Mouse (Mus musculus) cerebellum, postnatal 4 days (tissue): ENCODE measurements around the gene 6430571L13Rik.
"Not testable (repeated sequence)": the region's sequence is repeated elsewhere in the genome, so short reads cannot be mapped to it uniquely, and the experiment has no call there.

Experiments used
- DNase-seq, 2 experiments: peaks; one replicate each; pipeline ENCODE4 v3.0.0; 2022; ENCODE audit warnings: low spot score in 2 of 2, mixed read lengths in 1 of 2

6430571L13Rik gene

DNA sequence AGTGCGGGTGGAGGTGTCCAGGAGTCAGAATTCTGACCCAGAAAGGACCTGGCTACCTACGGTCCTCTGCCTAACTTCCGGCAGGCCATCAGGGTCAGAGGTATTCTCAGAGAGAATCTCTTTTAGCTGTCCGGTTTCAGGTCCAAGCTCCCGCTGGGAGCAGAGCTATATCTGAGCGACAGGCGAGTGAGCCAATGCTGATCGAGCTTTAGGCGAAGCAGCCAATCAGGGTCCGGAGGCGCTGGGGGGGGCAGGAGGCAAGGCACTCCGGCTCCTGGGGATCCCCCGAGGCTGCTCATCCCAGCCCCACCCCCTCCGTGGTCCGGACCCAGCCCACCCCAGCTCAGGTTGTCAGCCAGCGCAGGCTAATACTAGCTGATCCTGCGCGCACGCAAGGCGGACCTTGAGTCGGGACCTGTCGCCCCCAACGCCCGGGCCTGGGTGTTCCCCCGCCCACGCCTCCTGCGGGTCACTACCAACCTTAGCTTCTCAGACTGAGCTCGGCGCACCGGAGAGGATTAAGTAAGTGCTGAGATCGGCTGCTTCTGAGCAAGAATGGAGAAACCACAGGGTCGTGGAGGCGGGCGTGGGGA is at the start of gene 6430571L13Rik:
Gene 6430571L13Rik, plus strand, starts transcription at position 336 of the 593 bp plus-strand sequence.
- DNase-seq = peak; percentile 94

DNA sequence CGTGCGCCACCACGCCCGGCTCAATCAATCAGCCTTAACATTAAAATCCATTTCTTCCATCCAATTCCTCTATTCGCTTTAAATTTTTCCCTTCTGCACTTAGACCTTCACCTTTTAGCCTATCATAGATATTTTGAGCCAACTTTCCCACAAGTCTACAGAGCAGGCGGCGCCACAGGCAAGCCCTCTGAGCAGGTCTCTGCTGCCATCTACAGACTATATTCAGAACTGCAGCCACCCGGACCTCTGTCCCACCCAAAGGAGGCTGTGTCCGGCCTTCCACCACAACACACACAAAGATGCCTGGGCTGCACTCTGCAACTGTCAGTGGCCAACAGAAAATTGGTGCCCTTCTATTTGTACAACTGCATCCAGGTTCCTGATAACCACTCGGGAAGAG is 49.5 kb upstream of the 6430571L13Rik start:
- DNase-seq = peak; percentile 78 to 90

DNA sequence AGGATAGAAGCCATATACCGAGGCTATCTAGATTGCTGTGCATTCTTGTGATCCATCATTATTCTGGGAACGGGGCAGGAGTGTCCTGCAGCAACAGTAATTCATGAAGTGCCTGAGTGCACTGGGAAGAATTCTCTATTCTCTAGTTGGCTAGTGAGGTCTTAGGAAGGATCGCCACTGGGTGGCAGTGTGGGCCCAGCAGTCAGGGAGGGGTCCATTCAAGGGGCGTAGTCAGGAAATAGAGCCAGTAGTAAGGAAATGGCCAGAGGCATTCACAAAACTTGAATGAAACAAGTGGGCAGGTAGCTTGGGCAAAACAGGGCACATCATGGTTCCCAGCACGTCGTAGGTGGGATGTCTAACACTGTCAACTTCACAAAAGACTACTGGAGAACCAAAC is 46.2 kb upstream of the 6430571L13Rik start:
- peak; percentile 73 to 85 for DNase-seq

DNA sequence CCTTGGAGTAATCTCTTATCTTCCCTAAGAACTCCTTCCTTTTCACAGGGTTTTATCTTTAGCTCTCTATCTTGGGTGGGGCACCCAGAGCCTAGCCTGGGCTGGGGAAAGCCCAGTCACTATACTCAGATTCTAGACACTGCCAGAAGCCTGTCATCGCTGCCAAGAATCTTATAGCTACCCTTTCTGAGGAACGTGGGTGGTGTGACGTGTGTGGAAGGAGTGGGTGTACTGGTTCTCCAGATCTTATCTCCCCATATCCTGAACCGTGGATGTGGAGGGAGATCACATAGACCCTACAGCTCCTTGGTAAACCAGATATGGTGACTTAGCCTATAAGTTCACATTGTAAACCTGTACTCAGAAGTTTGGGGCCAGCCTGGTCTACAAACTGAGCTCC is 44.8 kb upstream of the 6430571L13Rik start:
- DNase-seq = no peak

DNA sequence AAGGTAGTCTGAATTCAATTTTAAA is 44.6 kb upstream of the 6430571L13Rik start, which contains the start of gene Cish:
Gene Cish, plus strand, starts transcription at position 11 of the 25 bp plus-strand sequence.
- no peak for DNase-seq

DNA sequence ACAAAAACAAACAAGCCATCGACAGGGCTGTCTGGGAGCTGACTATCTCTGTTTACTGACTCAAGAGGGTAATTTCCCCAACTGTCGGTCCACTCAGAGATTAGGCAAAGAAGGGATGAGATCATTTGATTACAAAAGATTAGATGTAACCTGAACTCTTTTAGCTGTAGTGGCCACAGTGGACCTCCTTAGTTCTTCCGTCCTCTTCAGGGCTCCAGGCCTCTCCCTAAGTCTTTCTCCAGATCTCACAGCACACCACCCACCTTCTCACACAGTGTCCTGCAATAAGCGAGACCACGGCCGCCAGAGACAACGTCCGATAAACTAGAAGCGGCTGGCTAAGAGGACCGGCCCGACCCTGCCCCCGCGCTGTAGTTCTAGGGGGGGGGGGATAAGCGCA is 44.4 kb upstream of the 6430571L13Rik start:
- no peak for DNase-seq

DNA sequence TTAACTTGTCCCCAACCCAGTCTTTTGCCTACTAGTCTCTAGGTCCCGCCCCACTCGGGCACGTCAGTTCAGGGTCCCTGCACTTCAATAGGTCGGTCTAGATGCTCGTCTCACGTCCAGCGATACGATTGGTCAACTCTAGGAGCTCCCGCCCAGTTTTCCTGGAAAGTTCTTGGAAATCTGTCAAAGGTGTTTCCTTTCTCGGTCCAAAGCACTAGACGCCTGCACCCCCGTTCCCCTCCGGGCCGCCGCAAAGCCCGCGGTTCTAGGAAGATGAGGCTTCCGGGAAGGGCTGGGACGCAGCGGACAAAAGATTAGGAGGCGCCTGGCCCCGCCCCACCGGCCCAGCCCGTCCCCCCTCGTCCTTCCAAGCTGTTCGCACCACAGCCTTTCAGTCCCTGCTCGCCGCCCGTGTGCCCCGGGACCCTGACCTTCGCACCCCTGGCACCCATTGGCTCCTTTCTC is 43.9 kb upstream of the 6430571L13Rik start:
- DNase-seq = peak; percentile 83 to 95

DNA sequence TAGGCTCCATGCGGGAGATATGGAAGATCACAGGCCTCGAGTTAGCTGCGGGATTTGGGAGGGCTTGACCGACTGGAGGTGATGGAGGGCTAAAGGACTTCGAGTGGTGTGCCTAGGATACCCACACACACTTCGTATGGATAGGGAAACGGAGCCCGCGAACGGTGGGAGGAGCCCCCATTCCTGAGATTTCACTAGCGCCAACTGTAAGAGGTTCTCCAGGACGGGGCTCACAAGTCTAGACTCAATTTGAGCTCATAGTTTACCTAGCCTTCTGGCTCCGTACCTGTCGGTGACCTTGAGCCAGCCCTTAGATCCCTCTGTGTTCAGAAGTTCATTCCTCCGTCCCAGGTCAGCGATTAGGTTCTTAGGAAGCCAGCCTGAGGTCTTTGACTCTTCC is 43.3 kb upstream of the 6430571L13Rik start:
- DNase-seq = no peak

DNA sequence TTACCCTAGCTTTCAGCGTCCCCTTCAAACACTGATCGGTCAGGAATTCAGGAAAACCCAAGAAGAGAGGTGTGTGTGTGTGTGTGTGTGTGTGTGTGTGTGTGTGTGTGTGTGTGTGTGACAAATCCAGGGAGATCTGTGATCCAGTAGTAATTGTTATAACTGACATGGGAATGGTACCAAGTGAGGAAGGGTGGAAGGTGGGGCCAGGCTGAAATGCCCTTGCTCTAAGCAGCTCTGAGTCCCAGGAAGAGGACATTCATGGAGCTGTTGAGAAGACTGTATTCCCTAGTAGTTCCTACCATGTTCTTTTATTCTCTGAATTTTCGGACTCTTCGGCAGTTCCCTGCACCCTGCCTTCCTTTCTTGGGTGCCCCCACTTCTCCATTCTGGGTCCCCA is 42.7 kb upstream of the 6430571L13Rik start:
- DNase-seq = no peak

DNA sequence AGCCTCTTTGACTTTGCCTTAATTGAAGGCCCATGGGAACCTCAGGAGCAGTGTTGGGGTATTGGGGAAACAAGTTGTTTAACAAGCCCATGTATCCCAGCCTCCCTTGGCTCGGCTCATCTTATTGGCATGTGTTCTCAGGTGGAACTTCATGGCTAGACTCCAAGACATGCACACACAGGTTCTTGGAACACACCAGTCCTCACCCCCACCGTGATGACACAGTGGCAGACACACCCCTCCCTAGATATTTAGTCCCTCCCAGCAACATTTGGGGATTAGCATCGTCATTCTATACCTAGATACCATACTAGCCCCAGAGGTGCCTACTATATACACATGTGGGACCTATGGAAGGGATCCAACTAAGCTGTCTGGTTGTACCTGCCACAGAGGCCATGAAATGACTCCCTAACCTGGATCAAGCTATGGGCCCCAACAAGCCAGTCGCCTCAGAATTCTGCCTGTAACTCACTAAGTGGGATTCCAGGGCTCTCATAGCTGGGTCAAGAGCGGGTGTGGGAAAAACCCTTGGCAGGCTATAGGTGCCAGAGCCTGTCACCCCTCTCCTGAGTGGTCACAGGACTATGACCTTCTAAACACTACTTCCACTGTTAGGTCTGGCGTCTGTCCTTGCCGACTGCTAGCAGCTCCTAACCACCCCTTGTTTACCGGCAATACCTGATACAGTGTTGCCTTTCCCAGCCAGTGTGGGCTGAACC is 42.2 kb upstream of the 6430571L13Rik start:
- DNase-seq = no peak

DNA sequence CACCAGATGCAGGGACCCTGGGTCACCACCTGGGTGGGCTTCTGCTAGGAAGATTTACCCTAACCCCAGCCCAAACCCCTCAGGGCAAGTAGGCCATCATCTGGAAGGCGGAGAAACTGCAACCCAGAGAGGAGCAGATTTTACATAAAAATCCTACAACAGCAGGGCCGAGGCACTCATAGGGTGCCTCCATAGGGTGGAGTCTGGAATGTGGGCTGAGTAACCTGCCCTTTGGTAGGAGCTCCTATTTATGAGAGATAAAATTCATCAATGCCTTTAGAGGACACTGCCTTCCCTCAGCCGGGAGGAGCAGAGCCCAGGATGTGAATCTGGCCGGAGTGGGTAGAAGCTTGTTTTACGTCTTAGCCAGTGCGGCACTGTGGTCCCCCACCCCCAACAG is 41.5 kb upstream of the 6430571L13Rik start:
- DNase-seq = no peak

DNA sequence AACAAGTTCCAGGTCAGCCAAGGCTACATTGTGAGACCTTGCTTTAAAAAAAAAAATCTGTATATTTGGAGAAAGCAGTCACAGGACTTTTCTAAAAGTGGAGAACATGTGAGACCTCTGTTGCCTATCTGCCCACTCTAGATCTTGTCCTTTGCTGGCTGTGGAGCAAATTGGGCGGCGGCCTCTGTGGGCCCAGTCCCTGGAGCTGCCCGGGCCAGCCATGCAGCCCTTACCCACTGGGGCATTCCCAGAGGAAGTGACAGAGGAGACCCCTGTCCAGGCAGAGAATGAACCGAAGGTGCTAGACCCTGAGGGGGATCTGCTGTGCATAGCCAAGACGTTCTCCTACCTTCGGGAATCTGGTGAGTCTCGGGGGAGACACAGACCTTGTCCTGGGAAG is 40.6 kb upstream of the 6430571L13Rik start:
- no peak for DNase-seq

DNA sequence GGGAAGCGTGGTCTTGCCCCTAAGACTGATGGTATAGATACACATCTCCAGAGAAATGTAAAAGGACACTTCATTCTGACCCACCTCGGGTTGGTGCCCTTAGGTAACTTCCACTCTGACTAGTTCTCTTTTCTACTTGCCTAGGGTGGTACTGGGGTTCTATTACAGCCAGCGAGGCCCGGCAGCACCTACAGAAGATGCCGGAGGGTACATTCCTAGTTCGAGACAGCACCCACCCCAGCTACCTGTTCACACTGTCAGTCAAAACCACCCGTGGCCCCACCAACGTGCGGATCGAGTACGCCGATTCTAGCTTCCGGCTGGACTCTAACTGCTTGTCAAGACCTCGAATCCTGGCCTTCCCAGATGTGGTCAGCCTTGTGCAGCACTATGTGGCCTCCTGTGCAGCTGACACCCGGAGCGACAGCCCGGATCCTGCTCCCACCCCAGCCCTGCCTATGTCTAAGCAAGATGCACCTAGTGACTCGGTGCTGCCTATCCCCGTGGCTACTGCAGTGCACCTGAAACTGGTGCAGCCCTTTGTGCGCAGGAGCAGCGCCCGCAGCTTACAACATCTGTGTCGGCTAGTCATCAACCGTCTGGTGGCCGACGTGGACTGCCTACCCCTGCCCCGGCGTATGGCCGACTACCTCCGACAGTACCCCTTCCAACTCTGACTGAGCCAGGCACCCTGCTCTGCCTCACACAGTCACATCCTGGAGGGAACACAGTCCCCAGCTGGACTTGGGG is 40.0 kb upstream of the 6430571L13Rik start:
- no peak for DNase-seq

DNA sequence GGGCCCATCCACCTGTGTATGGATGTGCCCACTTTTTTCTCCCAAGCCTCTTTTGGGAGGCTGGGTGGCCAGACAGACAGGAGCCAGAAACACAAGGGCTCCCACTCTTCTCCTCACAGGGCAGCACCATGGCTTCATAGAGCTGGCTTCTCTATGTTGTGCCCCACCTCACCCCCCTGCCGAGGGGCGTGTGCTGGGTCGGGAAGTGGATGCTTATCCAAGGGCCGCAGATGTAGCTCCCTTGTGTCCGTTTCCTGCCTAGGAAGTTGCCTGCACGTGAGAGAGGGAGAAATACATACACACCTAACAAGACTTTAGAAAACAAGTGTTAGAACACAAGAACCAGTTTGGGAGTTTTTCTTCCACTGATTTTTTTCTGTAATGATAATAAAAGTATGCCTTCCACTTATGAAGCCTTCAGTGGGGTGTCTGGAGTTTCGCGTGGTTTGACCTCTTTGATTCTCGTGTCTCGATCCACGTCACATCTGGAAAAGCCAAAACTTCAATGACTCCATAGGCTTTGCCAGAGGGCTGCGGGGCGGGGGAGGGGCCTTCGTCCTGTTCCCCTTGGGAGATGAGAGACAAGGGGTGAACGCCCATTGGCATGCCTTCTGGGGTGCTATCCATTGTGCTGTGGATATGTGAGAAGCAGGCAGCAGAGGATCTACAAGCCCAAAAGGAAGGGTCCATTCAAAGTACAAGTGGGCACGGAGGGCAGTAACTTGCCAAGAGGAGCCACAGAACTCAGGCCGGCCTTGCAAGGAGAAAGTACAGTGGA is 38.7 kb upstream of the 6430571L13Rik start:
- DNase-seq = no peak

DNA sequence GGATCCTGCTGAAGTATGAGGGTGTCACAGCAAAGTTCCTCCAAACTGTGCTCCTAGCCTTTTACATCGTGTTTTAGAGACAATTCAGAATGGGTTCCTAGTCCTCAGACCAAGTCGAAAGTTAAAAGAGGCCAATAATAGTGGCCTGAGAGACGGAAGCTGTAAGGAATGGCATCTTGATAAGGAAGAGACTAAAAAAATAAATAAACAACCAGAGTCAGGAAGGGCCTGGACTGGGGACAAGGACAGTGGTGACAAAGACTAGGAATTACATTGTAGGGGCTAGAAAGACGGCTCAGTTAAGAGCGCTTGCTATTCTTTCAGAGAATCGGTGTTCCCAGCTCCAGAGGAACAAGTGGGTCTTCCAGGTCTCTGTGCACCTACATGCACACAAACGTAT is 37.8 kb upstream of the 6430571L13Rik start:
- DNase-seq = no peak

DNA sequence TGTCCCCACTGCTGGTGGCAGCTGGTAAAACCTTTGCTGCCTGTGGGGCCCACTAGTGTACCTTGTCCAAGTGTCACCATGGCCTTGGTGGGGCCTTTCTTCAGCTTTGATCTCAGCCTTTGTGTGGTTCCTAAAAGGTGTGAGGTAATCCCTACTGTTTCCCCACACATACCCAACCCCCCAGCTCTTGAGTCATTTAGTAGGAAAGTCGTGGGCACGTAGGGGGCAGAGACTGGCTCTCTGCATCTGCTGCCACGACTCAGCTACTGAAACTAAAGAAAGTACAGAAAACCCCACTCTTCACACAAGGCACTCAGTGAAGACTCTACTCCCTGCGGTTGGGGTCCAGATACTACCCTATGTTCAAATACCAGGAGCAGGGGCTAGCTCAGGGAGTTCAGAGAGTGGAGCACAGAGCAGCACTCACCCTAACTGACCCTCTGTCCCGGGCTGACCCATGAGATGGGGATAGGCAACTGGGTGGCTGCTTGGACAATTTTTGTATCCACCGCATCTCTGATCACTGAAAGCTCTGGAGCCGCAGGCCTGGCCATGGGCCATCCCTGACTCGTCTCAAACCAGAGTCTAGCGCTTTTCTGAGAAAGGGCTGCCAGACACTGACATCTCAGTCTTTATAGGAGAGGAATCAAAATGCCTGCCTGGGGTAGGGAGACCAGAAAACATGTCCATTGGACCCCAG is 37.1 kb upstream of the 6430571L13Rik start:
- DNase-seq = no peak

DNA sequence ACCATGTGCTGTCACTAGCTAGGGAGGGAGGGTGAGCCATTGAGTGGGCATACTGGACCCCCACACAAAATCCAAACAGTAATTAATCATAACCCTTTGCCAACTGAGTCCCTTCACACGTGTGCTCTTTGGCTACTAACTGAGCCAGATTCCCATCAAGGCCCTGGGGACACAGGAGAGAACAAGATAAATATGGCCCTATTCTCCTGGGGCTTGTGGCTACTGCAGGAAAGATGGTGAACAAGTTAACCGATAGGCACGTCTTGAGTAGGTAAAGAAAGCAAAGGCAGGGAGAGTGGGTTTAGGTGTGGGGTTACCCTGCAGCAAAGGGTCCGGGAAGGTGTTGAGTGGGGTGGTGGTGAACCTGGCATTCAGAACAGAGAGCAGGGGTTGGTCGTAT is 36.5 kb upstream of the 6430571L13Rik start:
- DNase-seq = no peak

DNA sequence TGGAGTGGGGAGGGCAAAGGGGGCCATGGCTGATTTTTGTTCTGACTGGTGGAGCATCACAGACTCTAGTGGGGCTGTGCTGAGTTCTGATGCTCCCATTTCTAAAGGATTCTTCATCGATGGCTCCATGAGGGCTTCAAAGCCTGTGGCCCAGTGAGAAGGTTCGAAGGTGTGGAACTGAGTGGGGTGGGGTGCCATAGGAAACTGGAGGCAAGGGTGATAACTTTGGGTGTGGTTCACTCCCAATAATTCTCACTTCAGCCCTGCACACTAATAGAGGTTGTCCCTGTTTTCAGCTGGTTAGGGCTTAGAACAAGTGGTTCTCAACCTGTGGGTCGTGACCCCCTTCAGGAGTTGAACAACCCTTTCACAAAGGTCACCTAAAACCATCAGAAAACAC is 36.0 kb upstream of the 6430571L13Rik start:
- DNase-seq = no peak

DNA sequence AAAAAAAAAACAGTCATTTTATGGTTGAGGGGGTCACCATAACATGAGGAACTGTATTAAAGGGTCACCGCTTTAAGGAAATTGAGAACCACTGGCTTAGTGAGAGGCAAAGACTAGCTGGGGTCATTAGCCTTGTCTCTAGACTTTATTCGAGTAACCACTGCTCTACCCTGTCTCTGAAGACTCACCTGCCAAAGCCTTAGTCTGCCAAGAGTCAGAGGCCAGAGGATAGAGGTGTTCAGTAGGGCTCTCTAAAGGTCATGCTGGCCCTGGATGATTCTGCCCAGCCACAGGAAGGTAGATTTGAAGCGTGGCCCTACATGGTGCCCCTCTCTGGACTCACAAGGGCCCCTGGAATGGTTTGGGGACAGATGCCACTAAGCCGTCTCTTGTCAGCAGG is 35.4 kb upstream of the 6430571L13Rik start:
- no peak for DNase-seq

DNA sequence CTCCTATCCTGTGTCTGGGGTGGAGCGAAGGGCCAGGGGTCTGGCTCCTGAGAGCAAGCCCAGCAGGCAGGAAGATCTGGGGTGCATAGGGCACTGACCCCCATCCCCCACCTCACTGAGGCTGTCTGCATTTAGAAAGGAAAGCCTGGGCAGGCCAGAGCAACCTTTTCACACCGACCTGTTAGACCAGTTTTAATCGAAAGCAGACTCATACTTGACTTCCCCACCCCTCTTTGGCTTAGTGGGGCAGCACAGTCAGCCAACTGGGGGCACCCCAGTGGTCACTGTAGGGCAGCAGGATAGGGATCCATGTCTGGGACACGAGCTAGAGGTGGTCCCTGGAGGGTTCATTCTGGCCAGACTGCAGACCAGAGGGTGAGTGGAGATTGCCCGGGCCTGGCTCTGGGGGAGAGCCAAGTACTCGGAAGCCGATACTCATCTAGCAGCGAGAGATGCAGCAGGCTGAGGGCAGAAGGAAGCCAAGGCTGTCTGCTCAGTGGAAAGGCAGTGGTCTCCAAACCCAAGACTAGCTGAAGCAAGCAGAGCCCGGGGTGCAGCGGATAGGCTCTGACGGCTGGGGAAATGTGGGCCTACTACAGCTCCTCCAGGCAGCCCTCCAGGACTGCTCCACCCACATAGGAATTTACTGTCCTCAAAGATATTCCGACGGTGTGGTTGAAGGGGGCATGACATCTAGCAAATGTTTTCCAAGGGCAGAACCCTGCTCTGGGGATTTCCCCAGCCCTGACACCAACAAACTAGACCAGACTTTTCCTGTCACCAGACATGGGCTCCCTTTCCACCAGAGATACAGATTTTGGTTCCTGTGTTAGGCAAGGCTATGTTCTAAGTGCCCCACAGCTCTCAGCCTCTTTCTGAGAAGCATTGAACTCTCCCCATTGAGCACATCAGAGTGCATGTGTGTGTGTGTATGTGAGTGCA is 34.5 kb upstream of the 6430571L13Rik start:
- DNase-seq = no peak

DNA sequence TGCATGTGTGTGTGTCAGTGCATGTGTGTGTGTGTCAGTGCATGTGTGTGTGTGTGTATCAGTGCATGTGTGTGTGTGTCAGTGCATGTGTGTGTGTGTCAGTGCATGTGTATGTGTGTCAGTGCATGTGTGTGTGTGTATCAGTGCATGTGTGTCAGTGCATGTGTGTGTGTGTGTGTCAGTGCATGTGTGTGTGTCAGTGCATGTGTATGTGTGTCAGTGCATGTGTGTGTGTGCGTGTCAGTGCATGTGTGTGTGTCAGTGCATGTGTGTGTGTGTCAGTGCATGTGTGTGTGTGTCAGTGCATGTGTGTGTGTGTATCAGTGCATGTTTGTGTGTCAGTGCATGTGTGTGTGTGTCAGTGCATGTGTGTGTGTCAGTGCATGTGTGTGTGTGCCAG is 33.7 kb upstream of the 6430571L13Rik start:
- not testable (repeated sequence) for DNase-seq
